ENCODE assay signal across 17 mouse cellular contexts in genomic region chr5:134439481-134439880, GRCm38 (mm10). TPM values are rescaled to one million over a fixed set of nuclear protein-coding genes. Genes with fewer than 3 reads are reported as not detected.
A peak's percentile ranks its signal among the peaks of the same experiment; 100 is the strongest.
DNase-seq lines count a peak whose midpoint lies in the region; ATAC-seq lines count a peak whose summit lies in the region.
"Had no signal": no experiment of that assay in that cellular context is flagged by ENCODE, and none has a peak within 500 bp of the region (broad histone marks: within the 10 kb centered on the region; RNA-seq: fewer than 3 reads in every experiment).

No protein-coding gene starts in this region.

- 0 out of 2 replicates have a peak, but pooled peaks cover 5% of the 10 kb centered on the region for H3K36me3 ChIP-seq in heart, embryonic 11.5 days (ENCODE audit: control insufficient read depth, insufficient read depth, low read length)
- no peaks in the 10 kb centered on the region for H3K36me3 ChIP-seq in hindbrain, embryonic 15.5 days
- H3K36me3 ChIP-seq in hindbrain, embryonic 12.5 days = peaks cover 42% of the 10 kb centered on the region
- H3K36me3 ChIP-seq in intestine, embryonic 16.5 days (ENCODE audit: control insufficient read depth, insufficient read depth, low read length) = peaks cover 4% of the 10 kb centered on the region; the same call in 1 of the 2 replicates

- 0 out of 2 replicates have a peak, but pooled peaks have one; percentile 27 for ATAC-seq in heart, embryonic 11.5 days (replicated peaks; ENCODE audit: insufficient number of reproducible peaks, low FRiP score, low TSS enrichment)
- no peak for ATAC-seq in hindbrain, embryonic 15.5 days (ENCODE audit: low FRiP score, low read depth)
- ATAC-seq in hindbrain, embryonic 12.5 days (ENCODE audit: low FRiP score) = no peak
- ATAC-seq in intestine, embryonic 16.5 days = no peak
- ATAC-seq: CD4-positive, CD25-positive, alpha-beta regulatory T cell, adult 4 months; forebrain, embryonic 15.5 days; hindbrain, embryonic 16.5 days had no signal

- peak overlapping the region; percentile 22; the same call in 1 of the 2 replicates for H3K27ac ChIP-seq in heart, embryonic 11.5 days (ENCODE audit: low read depth, low read length)
- H3K27ac ChIP-seq in hindbrain, embryonic 15.5 days (replicated peaks) = peak overlapping the region; percentile 32; the same call in 1 of the 2 replicates
- H3K27ac ChIP-seq in hindbrain, embryonic 12.5 days = no peak overlapping the region
- H3K27ac ChIP-seq in intestine, embryonic 16.5 days (ENCODE audit: low read length) = peak overlapping the region; percentile 30
- H3K27ac ChIP-seq: forebrain, embryonic 15.5 days; heart, embryonic 10.5 days; macrophage; stomach, embryonic 15.5 days had no signal

- no peak for DNase-seq in heart, postnatal 36 days
- peak; percentile 56 for DNase-seq in ES-CJ7 (ENCODE audit: low read depth, low spot score)
- no peak for DNase-seq in right cerebral cortex, postnatal 4 days
- no peak for DNase-seq in adrenal gland, adult 8-10 months
- DNase-seq: cerebellum, adult 9-10 months; layer of hippocampus, postnatal 36 days had no signal

- no peaks in the 10 kb centered on the region for H3K27me3 ChIP-seq in heart, embryonic 11.5 days (ENCODE audit: control insufficient read depth, insufficient read depth, low read length)
- H3K27me3 ChIP-seq in hindbrain, embryonic 15.5 days = no peaks in the 10 kb centered on the region
- no peaks in the 10 kb centered on the region for H3K27me3 ChIP-seq in hindbrain, embryonic 12.5 days
- H3K27me3 ChIP-seq in intestine, embryonic 16.5 days (replicated peaks; ENCODE audit: control insufficient read depth, insufficient read depth, low read length) = no peaks in the 10 kb centered on the region
- H3K27me3 ChIP-seq: forebrain, embryonic 15.5 days; stomach, embryonic 15.5 days had no signal

- peaks cover 4% of the 10 kb centered on the region for H3K9me3 ChIP-seq in heart, embryonic 11.5 days (replicated peaks; ENCODE audit: control insufficient read depth, low read length)
- no peaks in the 10 kb centered on the region for H3K9me3 ChIP-seq in hindbrain, embryonic 15.5 days
- peaks cover 15% of the 10 kb centered on the region; the same call in 1 of the 2 replicates for H3K9me3 ChIP-seq in hindbrain, embryonic 12.5 days (replicated peaks)
- H3K9me3 ChIP-seq in intestine, embryonic 16.5 days (ENCODE audit: control insufficient read depth, low read length) = peaks cover 4% of the 10 kb centered on the region; the same call in 1 of the 2 replicates
- H3K9me3 ChIP-seq: heart, embryonic 10.5 days; stomach, embryonic 15.5 days had no signal

- WGBS in heart, embryonic 11.5 days (ENCODE audit: insufficient replicate concordance) = 89% methylated on average over 7 of the region's 7 CpGs
- WGBS in hindbrain, embryonic 15.5 days = 97% methylated on average over 7 of the region's 7 CpGs
- WGBS in hindbrain, embryonic 12.5 days = 94% methylated on average over 7 of the region's 7 CpGs
- 93% methylated on average over 7 of the region's 7 CpGs for WGBS in intestine, embryonic 16.5 days

- H3K4me3 ChIP-seq in heart, embryonic 11.5 days (ENCODE audit: low read depth, low read length) = no peak overlapping the region
- H3K4me3 ChIP-seq in hindbrain, embryonic 15.5 days = no peak overlapping the region
- no peak overlapping the region for H3K4me3 ChIP-seq in hindbrain, embryonic 12.5 days
- no peak overlapping the region for H3K4me3 ChIP-seq in intestine, embryonic 16.5 days (ENCODE audit: low read length)
- H3K4me3 ChIP-seq: forebrain, embryonic 15.5 days; heart, embryonic 10.5 days; stomach, embryonic 15.5 days had no signal

- peaks cover 55% of the 10 kb centered on the region for H3K4me1 ChIP-seq in heart, embryonic 11.5 days (ENCODE audit: control insufficient read depth, insufficient read depth, low read length)
- peaks cover 40% of the 10 kb centered on the region for H3K4me1 ChIP-seq in hindbrain, embryonic 15.5 days (replicated peaks)
- peaks cover 26% of the 10 kb centered on the region for H3K4me1 ChIP-seq in hindbrain, embryonic 12.5 days
- H3K4me1 ChIP-seq in intestine, embryonic 16.5 days (ENCODE audit: control insufficient read depth, insufficient read depth, low read length) = peaks cover 58% of the 10 kb centered on the region

- intact Hi-C loops in heart, postnatal 36 days (cut with DNase I) = no loop called here

- H3K9ac ChIP-seq in heart, embryonic 11.5 days (ENCODE audit: low read depth, low read length) = no peak overlapping the region
- no peak overlapping the region for H3K9ac ChIP-seq in hindbrain, embryonic 15.5 days
- no peak overlapping the region for H3K9ac ChIP-seq in hindbrain, embryonic 12.5 days
- no peak overlapping the region for H3K9ac ChIP-seq in intestine, embryonic 16.5 days (ENCODE audit: low read depth, low read length)
- H3K9ac ChIP-seq: forebrain, embryonic 15.5 days; stomach, embryonic 15.5 days had no signal

- H3K4me2 ChIP-seq in heart, embryonic 11.5 days = no peak overlapping the region
- no peak overlapping the region for H3K4me2 ChIP-seq in hindbrain, embryonic 15.5 days
- H3K4me2 ChIP-seq in hindbrain, embryonic 12.5 days (replicated peaks) = no peak overlapping the region
- no peak overlapping the region for H3K4me2 ChIP-seq in intestine, embryonic 16.5 days (ENCODE audit: low read depth, low read length)
- H3K4me2 ChIP-seq: forebrain, embryonic 15.5 days; midbrain, embryonic 11.5 days; stomach, embryonic 15.5 days had no signal

RNA-seq across cellular contexts. Expression of gene Gtf2ird1, which starts 17.0 kb away (rescaled TPM):
- polyA plus RNA-seq in heart, embryonic 11.5 days (2014; fragmentation: Nextera tagmentation; extraction: Ambion mirVana) = 49.0 and 55.7 TPM in 2 replicates
- 10 to 100 TPM; 23.4 to 26.9 TPM for total RNA-seq in heart, postnatal 36 days (2021)
- polyA plus RNA-seq in hindbrain, embryonic 15.5 days (2015; fragmentation: Nextera tagmentation; extraction: Ambion mirVana) = 69.0 and 73.7 TPM in 2 replicates
- 95.9 and 99.9 TPM in 2 replicates for polyA plus RNA-seq in hindbrain, embryonic 12.5 days (2016; fragmentation: Nextera tagmentation; extraction: Ambion mirVana)
- polyA plus RNA-seq in intestine, embryonic 16.5 days (2015; fragmentation: Nextera tagmentation; extraction: Ambion mirVana) = 66.5 and 66.6 TPM in 2 replicates
- total RNA-seq in adrenal gland, adult 8-10 months (2022) = 10 to 100 TPM; 46.0 to 93.0 (median 63.1) TPM
